Mouse (Mus musculus): ENCODE results near the gene Enox1. TPM values are rescaled to one million over a fixed set of nuclear protein-coding genes. Genes with fewer than 3 reads are reported as not detected.

The Enox1 gene
- polyA plus RNA-seq, 1 experiment from 2014 or later: 0.13 TPM

- no peak overlapping the region for H3K4me2 ChIP-seq (ENCODE audit: low read depth, low read length)
- no peak overlapping the region for H3K9ac ChIP-seq (ENCODE audit: low read depth, low read length)
- no peak overlapping the region for H3K4me3 ChIP-seq (ENCODE audit: low read depth, low read length)
- ATAC-seq (ENCODE audit: low read depth): no peak
- no peak overlapping the region for H3K27ac ChIP-seq (ENCODE audit: low read length)
- no peaks in the 10 kb centered on the region for H3K9me3 ChIP-seq (replicated peaks; ENCODE audit: control insufficient read depth, low read length)
- H3K4me1 ChIP-seq (ENCODE audit: control insufficient read depth, low read depth, low read length): no peaks in the 10 kb centered on the region
- WGBS (ENCODE audit: insufficient replicate concordance): 58% methylated on average over 8 of the region's 8 CpGs
- H3K27me3 ChIP-seq (ENCODE audit: control insufficient read depth, insufficient read depth, low read depth, low read length): no peaks in the 10 kb centered on the region
- no peaks in the 10 kb centered on the region for H3K36me3 ChIP-seq (ENCODE audit: control insufficient read depth, insufficient read depth)
Measured at GRCm38 (mm10) chr14:77368411-77368810, 211.8 kb downstream of the Enox1 start.

GRCm38 (mm10) chr14:77369070-77369469, 212.5 kb downstream of the Enox1 start:
- H3K9me3 ChIP-seq (replicated peaks; ENCODE audit: control insufficient read depth, low read length): no peaks in the 10 kb centered on the region
- WGBS (ENCODE audit: insufficient replicate concordance): 62% methylated on average over 2 of the region's 2 CpGs
- no peak overlapping the region for H3K4me3 ChIP-seq (ENCODE audit: low read depth, low read length)
- H3K9ac ChIP-seq (ENCODE audit: low read depth, low read length): no peak overlapping the region
- H3K27ac ChIP-seq (ENCODE audit: low read length): no peak overlapping the region
- H3K4me1 ChIP-seq (ENCODE audit: control insufficient read depth, low read depth, low read length): no peaks in the 10 kb centered on the region
- no peak for ATAC-seq (ENCODE audit: low read depth)
- H3K4me2 ChIP-seq (ENCODE audit: low read depth, low read length): no peak overlapping the region
- no peaks in the 10 kb centered on the region for H3K36me3 ChIP-seq (ENCODE audit: control insufficient read depth, insufficient read depth)
- no peaks in the 10 kb centered on the region for H3K27me3 ChIP-seq (ENCODE audit: control insufficient read depth, insufficient read depth, low read depth, low read length)

- no peaks in the 10 kb centered on the region for H3K36me3 ChIP-seq (ENCODE audit: control insufficient read depth, insufficient read depth)
- no peak for ATAC-seq (ENCODE audit: low read depth)
- H3K27me3 ChIP-seq (ENCODE audit: control insufficient read depth, insufficient read depth, low read depth, low read length): no peaks in the 10 kb centered on the region
- no peaks in the 10 kb centered on the region for H3K4me1 ChIP-seq (ENCODE audit: control insufficient read depth, low read depth, low read length)
- no peak overlapping the region for H3K4me3 ChIP-seq (ENCODE audit: low read depth, low read length)
- no peak overlapping the region for H3K27ac ChIP-seq (ENCODE audit: low read length)
- H3K9ac ChIP-seq (ENCODE audit: low read depth, low read length): no peak overlapping the region
- 64% methylated on average over 3 of the region's 3 CpGs for WGBS (ENCODE audit: insufficient replicate concordance)
- no peak overlapping the region for H3K4me2 ChIP-seq (ENCODE audit: low read depth, low read length)
- H3K9me3 ChIP-seq (replicated peaks; ENCODE audit: control insufficient read depth, low read length): no peaks in the 10 kb centered on the region
Measured at GRCm38 (mm10) chr14:77370521-77370920, 214.0 kb downstream of the Enox1 start.

GRCm38 (mm10) chr14:77371977-77372376, 215.4 kb downstream of the Enox1 start:
- no peak for ATAC-seq (ENCODE audit: low read depth)
- Histone ChIP-seq H3K4me2 (ENCODE audit: low read depth, low read length) (no peak overlapping the region), H3K27me3 (ENCODE audit: control insufficient read depth, insufficient read depth, low read depth, low read length) (no peaks in the 10 kb centered on the region), H3K27ac (ENCODE audit: low read length) (no peak overlapping the region), H3K36me3 (ENCODE audit: control insufficient read depth, insufficient read depth) (no peaks in the 10 kb centered on the region), H3K9ac (ENCODE audit: low read depth, low read length) (no peak overlapping the region), H3K4me1 (ENCODE audit: control insufficient read depth, low read depth, low read length) (no peaks in the 10 kb centered on the region), H3K4me3 (ENCODE audit: low read depth, low read length) (no peak overlapping the region), H3K9me3 (replicated peaks; ENCODE audit: control insufficient read depth, low read length) (no peaks in the 10 kb centered on the region)
- WGBS (ENCODE audit: insufficient replicate concordance): 57% methylated on average over 5 of the region's 5 CpGs

GRCm38 (mm10) chr14:77373119-77373518, 216.6 kb downstream of the Enox1 start:
- 47% methylated on average over 3 of the region's 3 CpGs for WGBS (ENCODE audit: insufficient replicate concordance)
- no peak for ATAC-seq (ENCODE audit: low read depth)

GRCm38 (mm10) chr14:77375054-77375453, 218.5 kb downstream of the Enox1 start:
- Histone ChIP-seq H3K4me2 (ENCODE audit: low read depth, low read length) (no peak overlapping the region), H3K9me3 (replicated peaks; ENCODE audit: control insufficient read depth, low read length) (no peaks in the 10 kb centered on the region), H3K9ac (ENCODE audit: low read depth, low read length) (no peak overlapping the region), H3K27me3 (ENCODE audit: control insufficient read depth, insufficient read depth, low read depth, low read length) (no peaks in the 10 kb centered on the region), H3K4me1 (ENCODE audit: control insufficient read depth, low read depth, low read length) (no peaks in the 10 kb centered on the region), H3K36me3 (ENCODE audit: control insufficient read depth, insufficient read depth) (no peaks in the 10 kb centered on the region), H3K27ac (ENCODE audit: low read length) (no peak overlapping the region), H3K4me3 (ENCODE audit: low read depth, low read length) (no peak overlapping the region)
- WGBS (ENCODE audit: insufficient replicate concordance): 13% methylated on average over 2 of the region's 2 CpGs
- ATAC-seq (ENCODE audit: low read depth): no peak

More at GRCm38 (mm10) chr14:77373119-77373518, 216.6 kb downstream of the Enox1 start:
- Histone ChIP-seq H3K9ac (ENCODE audit: low read depth, low read length) (no peak overlapping the region), H3K4me3 (ENCODE audit: low read depth, low read length) (no peak overlapping the region), H3K36me3 (ENCODE audit: control insufficient read depth, insufficient read depth) (no peaks in the 10 kb centered on the region), H3K4me2 (ENCODE audit: low read depth, low read length) (no peak overlapping the region), H3K27ac (ENCODE audit: low read length) (no peak overlapping the region), H3K4me1 (ENCODE audit: control insufficient read depth, low read depth, low read length) (no peaks in the 10 kb centered on the region), H3K9me3 (replicated peaks; ENCODE audit: control insufficient read depth, low read length) (no peaks in the 10 kb centered on the region), H3K27me3 (ENCODE audit: control insufficient read depth, insufficient read depth, low read depth, low read length) (no peaks in the 10 kb centered on the region)

- H3K9me3 ChIP-seq (replicated peaks; ENCODE audit: control insufficient read depth, low read length): no peaks in the 10 kb centered on the region
- no peak overlapping the region for H3K4me3 ChIP-seq (ENCODE audit: low read depth, low read length)
- H3K4me1 ChIP-seq (ENCODE audit: control insufficient read depth, low read depth, low read length): no peaks in the 10 kb centered on the region
- no peak for ATAC-seq (ENCODE audit: low read depth)
- no peak overlapping the region for H3K4me2 ChIP-seq (ENCODE audit: low read depth, low read length)
- no peak overlapping the region for H3K27ac ChIP-seq (ENCODE audit: low read length)
- no peak overlapping the region for H3K9ac ChIP-seq (ENCODE audit: low read depth, low read length)
- no peaks in the 10 kb centered on the region for H3K27me3 ChIP-seq (ENCODE audit: control insufficient read depth, insufficient read depth, low read depth, low read length)
- 21% methylated on average over 9 of the region's 9 CpGs for WGBS (ENCODE audit: insufficient replicate concordance)
- H3K36me3 ChIP-seq (ENCODE audit: control insufficient read depth, insufficient read depth): no peaks in the 10 kb centered on the region
Measured at GRCm38 (mm10) chr14:77375618-77376017, 219.1 kb downstream of the Enox1 start.

GRCm38 (mm10) chr14:77376731-77377130, 220.2 kb downstream of the Enox1 start:
- Histone ChIP-seq H3K4me2 (ENCODE audit: low read depth, low read length) (no peak overlapping the region), H3K9ac (ENCODE audit: low read depth, low read length) (no peak overlapping the region), H3K4me3 (ENCODE audit: low read depth, low read length) (no peak overlapping the region), H3K27ac (ENCODE audit: low read length) (no peak overlapping the region), H3K27me3 (ENCODE audit: control insufficient read depth, insufficient read depth, low read depth, low read length) (no peaks in the 10 kb centered on the region), H3K36me3 (ENCODE audit: control insufficient read depth, insufficient read depth) (no peaks in the 10 kb centered on the region), H3K4me1 (ENCODE audit: control insufficient read depth, low read depth, low read length) (no peaks in the 10 kb centered on the region), H3K9me3 (replicated peaks; ENCODE audit: control insufficient read depth, low read length) (no peaks in the 10 kb centered on the region)
- ATAC-seq (ENCODE audit: low read depth): no peak
- WGBS (ENCODE audit: insufficient replicate concordance): 23% methylated on average over 7 of the region's 7 CpGs

- Histone ChIP-seq H3K4me3 (ENCODE audit: low read depth, low read length) (no peak overlapping the region), H3K9me3 (replicated peaks; ENCODE audit: control insufficient read depth, low read length) (no peaks in the 10 kb centered on the region), H3K9ac (ENCODE audit: low read depth, low read length) (no peak overlapping the region), H3K27ac (ENCODE audit: low read length) (no peak overlapping the region), H3K27me3 (ENCODE audit: control insufficient read depth, insufficient read depth, low read depth, low read length) (no peaks in the 10 kb centered on the region), H3K4me2 (ENCODE audit: low read depth, low read length) (no peak overlapping the region), H3K36me3 (ENCODE audit: control insufficient read depth, insufficient read depth) (no peaks in the 10 kb centered on the region), H3K4me1 (ENCODE audit: control insufficient read depth, low read depth, low read length) (no peaks in the 10 kb centered on the region)
- ATAC-seq (ENCODE audit: low read depth): no peak
- WGBS (ENCODE audit: insufficient replicate concordance): 72% methylated on average over 3 of the region's 3 CpGs
Measured at GRCm38 (mm10) chr14:77377439-77377838, 220.9 kb downstream of the Enox1 start.

Measured in liver, embryonic 16.5 days (tissue).